Mouse (Mus musculus) myocyte (in vitro differentiated cells): ENCODE measurements around the gene 4933427D14Rik. TPM values are rescaled to one million over a fixed set of nuclear protein-coding genes. Genes with fewer than 3 reads are reported as not detected.

ENCODE experiments used
- H3K27me3 ChIP-seq: one replicate; pipeline ENCODE4 v1.6.1; 2011; ENCODE audit not compliant: control insufficient read depth, insufficient read depth, insufficient read length
- H3K36me3 ChIP-seq: one replicate; pipeline ENCODE4 v1.6.1; 2011; ENCODE audit not compliant: control insufficient read depth, insufficient read depth
- H3K4me2 ChIP-seq: one replicate; pipeline ENCODE4 v1.6.1; 2011; ENCODE audit warnings: low read depth, control low read depth
- H3K4me3 ChIP-seq: one replicate; pipeline ENCODE4 v1.5.1; 2011; ENCODE audit warnings: mild to moderate bottlenecking, control low read depth, moderate library complexity
- H3K79me2 ChIP-seq: one replicate; pipeline ENCODE4 v1.6.1; 2011; ENCODE audit not compliant: control insufficient read depth, insufficient read depth
- H3ac ChIP-seq: one replicate; pipeline ENCODE4 v1.6.1; 2011; ENCODE audit not compliant: control insufficient read depth, insufficient read length
- CEBPB ChIP-seq: IDR thresholded peaks from 2 replicates; pipeline ENCODE4 v1.6.1; 2011; ENCODE audit warnings: mild to moderate bottlenecking, moderate library complexity; ENCODE audit not compliant: poor library complexity, insufficient read depth, severe bottlenecking
- E2F4 ChIP-seq: IDR thresholded peaks from one replicate; pipeline ENCODE4 v1.6.1; 2011; ENCODE audit warnings: mild to moderate bottlenecking, control low read depth, moderate library complexity; ENCODE audit not compliant: insufficient read depth
- MAX ChIP-seq: IDR thresholded peaks from one replicate; pipeline ENCODE4 v1.6.1; 2011; ENCODE audit warnings: low read depth, mild to moderate bottlenecking, control low read depth
- MYOD1 ChIP-seq, 3 experiments: IDR thresholded peaks; one replicate each; pipeline ENCODE4 v1.6.1; 2011; ENCODE audit warnings: control low read depth in 2 of 3, low read depth in 2 of 3, mild to moderate bottlenecking in 2 of 3, moderate library complexity in 1 of 3; ENCODE audit not compliant: insufficient read length in 2 of 3, control insufficient read depth in 1 of 3
- MYOG ChIP-seq, 3 experiments: IDR thresholded peaks; one replicate each; pipeline ENCODE4 v1.6.1; 2011; ENCODE audit warnings: control low read depth in 2 of 3, low read depth in 2 of 3, mild to moderate bottlenecking in 2 of 3; ENCODE audit not compliant: insufficient read length in 2 of 3, control insufficient read depth in 1 of 3, insufficient read depth in 1 of 3
- POLR2A ChIP-seq: IDR thresholded peaks from one replicate; pipeline ENCODE4 v1.6.1; 2011; ENCODE audit warnings: low read depth, mild to moderate bottlenecking, control low read depth, moderate library complexity; ENCODE audit not compliant: insufficient read length
- POLR2AphosphoS2 ChIP-seq: IDR thresholded peaks from one replicate; pipeline ENCODE4 v1.6.1; 2011; ENCODE audit warnings: low read depth, control low read depth; ENCODE audit not compliant: insufficient read length
- REST ChIP-seq: IDR thresholded peaks from one replicate; pipeline ENCODE4 v1.6.1; 2011; ENCODE audit warnings: mild to moderate bottlenecking, control low read depth, moderate library complexity; ENCODE audit not compliant: insufficient read depth, insufficient read length
- SRF ChIP-seq: IDR thresholded peaks from one replicate; pipeline ENCODE4 v1.6.1; 2011; ENCODE audit warnings: low read depth; ENCODE audit not compliant: control insufficient read depth, insufficient read length
- TCF12 ChIP-seq: IDR thresholded peaks from one replicate; pipeline ENCODE4 v1.6.1; 2011; ENCODE audit warnings: mild to moderate bottlenecking, control low read depth; ENCODE audit not compliant: poor library complexity, insufficient read depth, severe bottlenecking
- TCF3 ChIP-seq: IDR thresholded peaks from one replicate; pipeline ENCODE4 v1.6.1; 2011; ENCODE audit warnings: low read depth, control low read depth; ENCODE audit not compliant: insufficient read length
- USF1 ChIP-seq: IDR thresholded peaks from one replicate; pipeline ENCODE4 v1.6.1; 2011; ENCODE audit warnings: low read depth, mild to moderate bottlenecking, control low read depth, moderate library complexity
- polyA plus RNA-seq: library from polyadenylated mRNA; unstranded; fragments of >200 nt; fragmentation: generic; extraction: Trizol; gene quantifications from one replicate; pipeline ENCODE4 v1.2.1, GENCODE M21; 2012; ENCODE audit warnings: missing spikeins

4933427D14Rik gene
- polyA plus RNA-seq, 1 experiment = 2.8 TPM

DNA sequence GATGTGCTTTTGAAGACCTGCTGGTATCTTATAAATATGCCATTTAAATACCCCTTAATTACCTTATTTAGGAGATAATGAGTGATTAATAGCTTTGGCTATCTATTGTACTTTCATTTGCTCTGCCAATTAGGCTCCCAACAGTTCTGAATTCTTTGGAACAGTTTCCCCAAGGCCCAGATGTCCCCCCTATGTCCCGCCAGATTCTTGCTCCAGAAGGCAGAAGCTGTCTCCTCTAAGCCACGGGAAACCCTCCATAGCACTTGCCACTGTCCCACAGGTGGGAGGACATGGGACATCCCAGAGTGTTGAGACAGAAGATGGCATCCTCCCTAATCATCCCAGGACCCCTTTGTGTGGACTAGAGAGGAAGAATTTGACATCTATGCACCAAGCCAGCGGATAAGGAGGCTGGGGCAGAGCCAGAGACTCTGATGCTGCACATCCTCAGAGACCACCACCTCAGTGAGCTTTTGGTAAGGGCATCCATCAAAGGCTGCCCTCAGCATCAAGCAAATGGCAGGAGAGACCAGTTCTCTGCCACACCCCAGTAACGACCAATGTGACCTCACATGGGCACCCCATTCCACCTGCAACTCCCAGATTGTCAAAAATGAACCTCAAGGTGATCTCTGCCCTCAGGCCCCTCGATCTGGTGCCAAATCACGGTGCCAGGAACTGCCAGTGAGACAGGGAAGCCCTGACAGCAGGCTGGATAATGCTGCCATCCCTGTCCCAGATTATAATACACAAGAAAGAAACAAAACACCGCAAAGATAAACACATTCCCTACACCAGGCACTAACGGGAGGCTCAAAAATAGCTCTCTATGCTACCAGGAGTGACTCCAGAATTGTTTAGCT is 78.0 kb downstream of the 4933427D14Rik start:
- no peak overlapping the region for H3K4me3 ChIP-seq
- peaks cover 48% of the 10 kb centered on the region for H3K27me3 ChIP-seq
- no peaks in the 10 kb centered on the region for H3K36me3 ChIP-seq
- no peak overlapping the region for H3ac ChIP-seq
- TF ChIP-seq POLR2A = no peak
- TF ChIP-seq REST = no peak
- no peak for TF ChIP-seq MAX
- no peak for TF ChIP-seq POLR2AphosphoS2
- no peak for TF ChIP-seq MYOG (IDR thresholded peaks at IDR 0.05; ENCODE audit: control insufficient read depth in 1 of 3, insufficient read depth in 1 of 3, insufficient read length in 2 of 3, low read depth in 2 of 3)
- TF ChIP-seq TCF12 = no peak
- TF ChIP-seq USF1 = no peak
- no peak for TF ChIP-seq MYOD1 (IDR thresholded peaks at IDR 0.05; ENCODE audit: control insufficient read depth in 1 of 3, insufficient read length in 2 of 3, low read depth in 2 of 3)
- TF ChIP-seq E2F4 = no peak
- H3K4me2 ChIP-seq = no peak overlapping the region
- no peaks in the 10 kb centered on the region for H3K79me2 ChIP-seq

DNA sequence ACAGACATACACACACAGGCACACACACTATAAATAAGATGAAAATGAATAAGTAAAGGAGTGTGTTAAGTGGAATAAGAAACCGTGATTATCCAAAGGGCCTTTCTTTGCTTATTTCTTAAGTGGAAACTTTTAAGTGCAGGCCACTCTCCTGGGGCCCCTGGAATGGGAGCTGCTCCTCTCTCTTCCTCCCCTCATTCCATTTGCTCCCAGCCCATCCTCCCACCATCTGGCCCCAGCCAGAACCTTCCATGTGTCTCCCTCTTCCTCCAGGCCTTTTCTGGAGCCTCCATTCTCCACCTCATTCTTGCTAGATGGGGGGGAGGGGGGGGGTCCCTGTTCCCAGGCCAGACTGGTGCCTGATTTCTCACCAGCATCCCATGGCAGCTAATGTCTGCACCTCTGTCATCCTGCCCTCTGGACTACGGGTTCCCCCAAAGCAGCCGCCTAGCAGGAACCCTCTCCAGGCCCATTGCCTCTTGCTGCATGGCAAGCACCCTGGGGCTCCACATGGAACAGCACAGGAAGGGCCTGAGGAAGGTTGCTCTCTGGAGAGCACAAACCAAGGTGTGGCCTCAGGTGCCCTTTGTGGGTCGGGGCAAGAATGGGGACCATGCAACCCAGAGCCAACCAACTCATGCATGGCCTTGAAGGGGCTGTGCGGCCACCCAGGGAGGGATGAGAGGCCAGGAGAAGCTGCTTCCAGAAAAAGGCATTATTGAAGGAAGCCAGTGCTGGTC is 79.6 kb downstream of the 4933427D14Rik start:
- H3K36me3 ChIP-seq = no peaks in the 10 kb centered on the region
- no peak overlapping the region for H3K4me2 ChIP-seq
- peaks cover 33% of the 10 kb centered on the region for H3K27me3 ChIP-seq
- no peak overlapping the region for H3K4me3 ChIP-seq
- H3K79me2 ChIP-seq = no peaks in the 10 kb centered on the region
- no peak overlapping the region for H3ac ChIP-seq
- no peak for TF ChIP-seq MYOG (IDR thresholded peaks at IDR 0.05; ENCODE audit: control insufficient read depth in 1 of 3, insufficient read depth in 1 of 3, insufficient read length in 2 of 3, low read depth in 2 of 3)
- no peak for TF ChIP-seq POLR2AphosphoS2
- no peak for TF ChIP-seq MAX
- TF ChIP-seq E2F4 = no peak
- TF ChIP-seq POLR2A = no peak
- TF ChIP-seq USF1 = no peak
- no peak for TF ChIP-seq SRF
- no peak for TF ChIP-seq MYOD1 (IDR thresholded peaks at IDR 0.05; ENCODE audit: control insufficient read depth in 1 of 3, insufficient read length in 2 of 3, low read depth in 2 of 3)
- TF ChIP-seq REST = no peak
- no peak for TF ChIP-seq TCF3
- TF ChIP-seq CEBPB = no peak
- no peak for TF ChIP-seq TCF12

GRCm38 (mm10) chr11:72125781-72126180 is 81.5 kb downstream of the 4933427D14Rik start:
- Histone ChIP-seq H3K27me3 (peaks cover 42% of the 10 kb centered on the region), H3K4me3 (no peak overlapping the region), H3K4me2 (no peak overlapping the region), H3K79me2 (no peaks in the 10 kb centered on the region), H3K36me3 (no peaks in the 10 kb centered on the region), H3ac (no peak overlapping the region)
- TF ChIP-seq TCF12 (no peak), POLR2AphosphoS2 (no peak), CEBPB (no peak), REST (no peak), SRF (no peak)

DNA sequence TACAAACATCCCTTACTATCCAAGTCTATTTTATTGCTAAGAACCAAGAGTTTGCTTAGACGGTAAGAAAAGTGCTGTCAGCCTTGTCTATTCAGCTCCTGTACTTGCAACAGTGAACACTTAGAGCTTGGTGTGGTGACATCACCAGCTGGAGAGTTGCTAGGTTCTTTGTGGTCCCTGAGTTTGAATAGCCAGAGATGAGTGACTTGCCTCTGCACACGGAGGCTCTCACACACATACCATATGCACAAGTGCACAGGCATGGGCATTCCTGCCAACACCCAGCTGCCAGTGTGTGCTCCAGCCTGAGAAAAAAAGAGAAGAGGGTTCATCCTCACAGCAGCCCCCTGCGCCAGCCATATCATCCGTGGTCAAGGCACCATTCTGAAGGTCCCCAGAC is 83.7 kb downstream of the 4933427D14Rik start:
- no peak for TF ChIP-seq TCF3
- no peak for TF ChIP-seq MYOD1 (IDR thresholded peaks at IDR 0.05; ENCODE audit: control insufficient read depth in 1 of 3, insufficient read length in 2 of 3, low read depth in 2 of 3)
- no peak for TF ChIP-seq POLR2A
- TF ChIP-seq SRF = no peak
- TF ChIP-seq TCF12 = no peak
- TF ChIP-seq MYOG (IDR thresholded peaks at IDR 0.05; ENCODE audit: control insufficient read depth in 1 of 3, insufficient read depth in 1 of 3, insufficient read length in 2 of 3, low read depth in 2 of 3) = no peak
- TF ChIP-seq POLR2AphosphoS2 = no peak
- TF ChIP-seq CEBPB = no peak
- no peak for TF ChIP-seq USF1
- TF ChIP-seq MAX = no peak
- TF ChIP-seq E2F4 = no peak
- no peak for TF ChIP-seq REST
- Histone ChIP-seq H3ac (no peak overlapping the region), H3K36me3 (no peaks in the 10 kb centered on the region), H3K27me3 (peaks cover 39% of the 10 kb centered on the region), H3K4me2 (no peak overlapping the region), H3K79me2 (no peaks in the 10 kb centered on the region), H3K4me3 (no peak overlapping the region)
